Mouse (Mus musculus) neural tube, embryonic 15.5 days (tissue): ENCODE measurements around the gene Serp1. TPM values are rescaled to one million over a fixed set of nuclear protein-coding genes. Genes with fewer than 3 reads are reported as not detected.

Experiments
- ATAC-seq: fragments of 200-750 bp; cut with Nextera tagmentation; 2 replicates; pipeline ENCODE4 v1.8.0; 2017; ENCODE audit warnings: mild to moderate bottlenecking, moderate TSS enrichment, moderate library complexity; ENCODE audit not compliant: low FRiP score
- H3K27ac ChIP-seq: fragments of 300-500 bp; sonication (generic); replicated peaks from 2 replicates; pipeline ENCODE4 v1.5.1; 2015; ENCODE audit warnings: mild to moderate bottlenecking, inconsistent platforms
- H3K27me3 ChIP-seq: fragments of 300-500 bp; sonication (generic); replicated peaks from 2 replicates; pipeline ENCODE4 v1.6.1; 2015; ENCODE audit warnings: inconsistent platforms
- H3K36me3 ChIP-seq: fragments of 300-500 bp; sonication (generic); 2 replicates; pipeline ENCODE4 v1.6.1; 2015; ENCODE audit warnings: inconsistent platforms
- H3K4me1 ChIP-seq: fragments of 300-500 bp; sonication (generic); 2 replicates; pipeline ENCODE4 v1.6.1; 2015; ENCODE audit warnings: inconsistent platforms
- H3K4me2 ChIP-seq: fragments of 300-500 bp; sonication (generic); 2 replicates; pipeline ENCODE4 v1.6.1; 2015; ENCODE audit warnings: inconsistent platforms, mild to moderate bottlenecking, moderate library complexity
- H3K4me3 ChIP-seq: fragments of 300-500 bp; sonication (generic); replicated peaks from 2 replicates; pipeline ENCODE4 v1.5.1; 2015; ENCODE audit warnings: mild to moderate bottlenecking, inconsistent platforms
- H3K9ac ChIP-seq: fragments of 300-500 bp; sonication (generic); replicated peaks from 2 replicates; pipeline ENCODE4 v1.6.1; 2015; ENCODE audit warnings: mild to moderate bottlenecking, inconsistent platforms
- H3K9me3 ChIP-seq: fragments of 300-500 bp; sonication (generic); replicated peaks from 2 replicates; pipeline ENCODE4 v1.6.1; 2016; ENCODE audit warnings: inconsistent platforms
- WGBS: fragments of 180-500 bp; shearing (Covaris S2); methylation state at CpG from one replicate; pipeline ENCODE4 v1.1.7; 2015; ENCODE audit warnings: mixed read lengths; 5-methylcytosine and 5-hydroxymethylcytosine counted together
- polyA plus RNA-seq: library from polyadenylated mRNA; unstranded; fragments of >200 nt; fragmentation: Nextera tagmentation; extraction: Ambion mirVana; gene quantifications from 2 replicates; pipeline ENCODE4 v1.2.1, GENCODE M21; 2015

Gene Serp1
- 57.8 and 77.5 TPM in 2 replicates for polyA plus RNA-seq

DNA sequence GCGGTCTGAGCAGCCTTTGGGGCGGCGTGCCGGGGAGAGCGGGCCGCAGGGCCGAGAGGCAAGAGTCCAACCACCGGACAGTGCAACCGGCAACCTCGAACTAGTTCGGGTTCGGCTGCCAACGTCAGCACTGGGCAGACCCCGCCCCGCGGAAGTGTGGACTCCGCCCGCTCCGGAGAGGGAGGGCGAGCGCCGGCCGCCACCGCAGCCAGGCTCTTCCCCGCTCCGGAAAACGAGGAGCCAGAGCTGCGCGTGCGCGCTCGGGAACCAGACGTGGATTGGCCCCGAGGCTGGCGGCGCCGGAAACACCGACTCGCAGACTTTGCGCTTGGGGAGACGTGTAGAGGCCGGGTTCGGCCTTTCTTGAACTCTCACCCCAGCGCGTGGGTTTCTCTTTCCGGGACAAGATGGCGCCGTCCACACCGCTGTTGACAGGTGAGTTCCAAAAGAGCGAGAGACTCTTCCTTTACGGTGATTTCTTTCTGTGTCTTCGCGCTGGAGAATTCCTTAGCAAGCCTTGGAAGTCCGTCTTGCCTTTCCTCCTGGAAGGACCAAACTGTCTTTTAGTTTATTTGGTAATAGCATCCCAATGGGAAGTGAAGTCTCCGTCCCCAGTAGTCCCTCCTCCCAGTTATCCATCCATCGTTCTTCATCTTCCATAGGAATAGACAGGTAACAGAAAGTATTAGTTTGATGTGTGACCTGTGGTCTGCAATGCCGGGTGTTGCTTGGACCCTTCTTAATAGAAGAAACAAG, at the start of gene Serp1, which contains the start of gene Eif2a:
TSS of gene Serp1 (minus strand) at position 241 of the 756 bp plus-strand sequence.
TSS of gene Eif2a (plus strand) at position 170 of the 756 bp plus-strand sequence.
- WGBS = under 1% methylated on average over 56 of the region's 57 CpGs
- peak within 1 kb of the TSS; percentile 75 for H3K4me2 ChIP-seq
- H3K27ac ChIP-seq = peak within 1 kb of the TSS; percentile 94
- no peaks in the 10 kb centered on the region for H3K9me3 ChIP-seq
- peak; percentile 100 for ATAC-seq
- H3K9ac ChIP-seq = peak within 1 kb of the TSS; percentile 93
- peaks cover 18% of the 10 kb centered on the region for H3K36me3 ChIP-seq
- H3K4me1 ChIP-seq = peaks cover 28% of the 10 kb centered on the region
- peak within 1 kb of the TSS; percentile 80 for H3K4me3 ChIP-seq
- H3K27me3 ChIP-seq = no peaks in the 10 kb centered on the region

DNA sequence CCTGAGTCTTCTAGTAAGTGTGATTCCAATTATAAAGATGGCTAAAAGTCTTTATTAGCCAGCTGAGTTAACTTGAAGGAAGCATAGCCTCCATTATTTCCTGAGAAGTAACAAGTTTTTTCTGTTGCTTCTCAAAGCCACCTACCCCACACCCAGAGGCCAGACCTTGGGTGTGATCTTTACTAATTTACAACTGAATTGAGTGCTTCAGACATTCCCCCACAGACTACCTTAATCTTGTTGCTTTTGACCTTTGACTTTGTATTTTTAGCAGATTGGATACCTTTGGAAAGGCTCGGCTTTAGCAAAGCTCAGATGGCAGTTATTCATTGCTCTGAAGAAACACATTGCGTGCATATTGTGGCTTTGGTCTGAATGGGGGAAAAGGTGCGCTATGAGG, 45.1 kb upstream of the Serp1 start:
- WGBS = 94% methylated on average over 3 of the region's 3 CpGs
- Histone ChIP-seq H3K9ac (no peak overlapping the region), H3K36me3 (no peaks in the 10 kb centered on the region), H3K4me2 (no peak overlapping the region), H3K9me3 (no peaks in the 10 kb centered on the region), H3K4me1 (0 out of 2 replicates have a peak, but pooled peaks cover under 1% of the 10 kb centered on the region), H3K27me3 (no peaks in the 10 kb centered on the region), H3K27ac (no peak overlapping the region), H3K4me3 (no peak overlapping the region)
- ATAC-seq = no peak

DNA sequence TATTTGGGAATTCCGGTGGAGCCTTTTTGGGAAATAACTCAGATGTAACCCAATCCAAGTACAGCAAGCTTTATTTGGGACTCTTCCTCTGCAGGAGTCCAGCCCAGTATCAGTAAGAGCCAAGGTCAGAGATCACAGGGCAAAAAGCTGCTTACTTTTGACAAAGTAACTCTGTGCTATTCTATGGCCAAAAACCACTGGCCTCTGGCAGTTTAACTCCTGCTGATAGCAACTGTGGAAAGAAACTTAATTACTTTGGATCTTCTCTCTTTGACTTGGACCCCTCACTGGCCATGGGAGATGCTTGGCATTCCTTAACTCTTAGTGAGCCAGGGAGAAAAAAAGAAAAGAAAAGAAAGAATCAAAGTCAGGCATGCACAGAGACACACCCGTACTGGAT, 35.7 kb upstream of the Serp1 start:
- Histone ChIP-seq H3K36me3 (peaks cover 14% of the 10 kb centered on the region), H3K4me1 (no peaks in the 10 kb centered on the region), H3K9ac (no peak overlapping the region), H3K27ac (no peak overlapping the region), H3K9me3 (no peaks in the 10 kb centered on the region), H3K27me3 (no peaks in the 10 kb centered on the region), H3K4me3 (no peak overlapping the region), H3K4me2 (no peak overlapping the region)
- ATAC-seq = no peak
- WGBS = 42% methylated on average over 2 of the region's 2 CpGs

DNA sequence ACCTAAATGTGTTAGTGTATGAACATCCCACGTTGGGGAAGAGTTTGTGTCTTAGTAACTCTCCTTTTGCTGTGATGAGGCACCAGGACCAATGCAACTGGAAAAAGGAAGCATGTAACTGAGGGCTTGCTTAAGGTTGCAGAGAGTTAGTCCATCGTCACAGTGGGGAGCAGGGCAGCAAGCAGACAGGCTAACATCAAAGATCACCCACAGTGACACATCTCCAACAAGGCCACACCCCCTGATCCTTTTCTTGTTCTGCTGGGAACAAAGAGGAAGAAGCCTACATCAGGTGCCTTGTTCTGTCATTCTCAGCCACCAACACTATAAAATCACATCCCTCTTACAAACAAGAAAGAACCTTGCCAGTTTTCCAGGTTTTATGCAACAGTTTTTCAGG, 34.2 kb upstream of the Serp1 start:
- Histone ChIP-seq H3K27me3 (no peaks in the 10 kb centered on the region), H3K4me3 (no peak overlapping the region), H3K4me1 (no peaks in the 10 kb centered on the region), H3K4me2 (no peak overlapping the region), H3K36me3 (peaks cover 30% of the 10 kb centered on the region), H3K27ac (no peak overlapping the region), H3K9ac (no peak overlapping the region), H3K9me3 (no peaks in the 10 kb centered on the region)
- 22% methylated on average over 2 of the region's 2 CpGs for WGBS
- no peak for ATAC-seq

DNA sequence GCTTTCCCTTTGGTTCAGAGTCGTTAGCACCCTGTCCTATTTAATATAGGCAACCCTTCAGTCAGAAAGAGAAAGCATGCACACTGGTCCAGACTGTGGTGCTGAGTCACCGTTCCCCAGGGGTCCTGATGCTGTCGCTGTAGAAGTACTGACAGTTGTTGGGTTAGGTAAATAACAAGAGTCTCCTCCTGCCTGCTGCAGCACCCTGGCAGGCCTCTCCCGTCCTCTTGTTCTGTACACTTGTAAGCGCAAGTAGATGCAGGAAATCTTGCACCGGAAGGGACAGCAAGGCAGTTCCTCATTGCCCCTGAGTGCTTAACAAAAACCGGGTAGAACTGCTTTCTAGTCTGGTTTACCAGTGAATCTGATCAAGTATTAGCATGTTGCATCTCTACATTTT, 31.0 kb upstream of the Serp1 start:
- Histone ChIP-seq H3K36me3 (peaks cover 56% of the 10 kb centered on the region), H3K27me3 (no peaks in the 10 kb centered on the region), H3K27ac (no peak overlapping the region), H3K4me2 (no peak overlapping the region), H3K9ac (no peak overlapping the region), H3K9me3 (no peaks in the 10 kb centered on the region), H3K4me1 (no peaks in the 10 kb centered on the region), H3K4me3 (no peak overlapping the region)
- no peak for ATAC-seq
- WGBS = 87% methylated on average over 7 of the region's 7 CpGs

DNA sequence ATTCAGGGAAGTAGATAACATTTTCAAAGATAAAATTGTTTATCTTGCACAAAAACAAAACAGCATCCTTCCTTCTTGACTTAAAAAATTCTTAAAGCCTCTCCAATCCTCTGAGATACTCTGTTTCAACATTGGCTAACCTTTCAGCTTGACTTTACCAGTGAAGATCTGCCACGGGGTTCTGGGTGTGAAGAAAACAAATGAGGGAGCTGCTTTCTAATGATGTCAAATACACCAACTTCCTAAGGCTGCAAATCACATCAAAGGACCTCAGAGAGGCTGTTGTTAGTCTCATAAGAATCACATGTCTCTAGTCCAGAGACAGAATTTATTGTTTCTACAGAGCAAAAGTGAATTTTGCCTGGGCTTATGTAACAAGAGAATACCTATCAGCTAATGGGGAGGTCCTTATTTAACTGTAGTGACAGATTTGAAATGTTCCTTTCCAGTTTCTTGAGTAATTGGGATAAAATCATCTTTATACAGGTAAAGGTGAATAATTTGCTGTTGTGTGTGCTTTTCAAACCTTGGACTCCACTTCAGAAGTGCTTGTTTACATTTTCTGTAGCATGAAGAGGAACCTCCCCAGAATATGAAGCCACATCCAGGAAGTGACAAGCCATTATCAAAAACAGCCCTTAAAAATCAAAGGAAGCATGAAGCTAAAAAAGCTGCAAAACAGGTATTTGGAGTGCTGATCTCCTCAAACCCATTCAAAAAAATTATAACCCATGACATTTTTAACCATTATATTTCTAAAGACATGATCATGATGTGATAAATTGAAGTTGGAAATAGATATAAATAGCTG, 26.5 kb upstream of the Serp1 start:
- H3K4me1 ChIP-seq = no peaks in the 10 kb centered on the region
- H3K36me3 ChIP-seq = peaks cover 70% of the 10 kb centered on the region
- no peaks in the 10 kb centered on the region for H3K27me3 ChIP-seq
- H3K9me3 ChIP-seq = no peaks in the 10 kb centered on the region
- no peak overlapping the region for H3K9ac ChIP-seq
- no peak overlapping the region for H3K4me2 ChIP-seq
- no peak overlapping the region for H3K27ac ChIP-seq
- no peak overlapping the region for H3K4me3 ChIP-seq
- no peak for ATAC-seq
- WGBS = 80% methylated on average over 1 of the region's 1 CpGs

DNA sequence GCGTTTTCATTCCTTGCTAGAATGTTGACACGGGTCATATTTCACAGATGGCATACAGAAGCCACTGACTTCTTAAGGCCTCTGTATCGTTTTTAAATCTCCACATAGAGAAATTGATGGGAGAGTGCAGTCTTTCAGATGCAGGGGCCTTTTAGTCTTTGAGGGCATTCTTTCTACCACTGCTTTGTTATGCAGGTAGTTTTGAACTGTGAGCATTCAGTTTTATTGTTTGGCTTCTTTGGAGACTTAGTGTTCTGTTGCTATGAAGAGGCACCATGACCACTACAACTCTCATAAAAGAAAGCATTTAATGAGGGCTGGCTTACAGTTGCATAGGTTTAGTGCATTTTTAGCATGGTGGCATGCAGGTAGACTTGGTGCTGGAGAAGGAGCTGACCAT, 10.9 kb upstream of the Serp1 start:
- WGBS = 95% methylated on average over 3 of the region's 3 CpGs

DNA sequence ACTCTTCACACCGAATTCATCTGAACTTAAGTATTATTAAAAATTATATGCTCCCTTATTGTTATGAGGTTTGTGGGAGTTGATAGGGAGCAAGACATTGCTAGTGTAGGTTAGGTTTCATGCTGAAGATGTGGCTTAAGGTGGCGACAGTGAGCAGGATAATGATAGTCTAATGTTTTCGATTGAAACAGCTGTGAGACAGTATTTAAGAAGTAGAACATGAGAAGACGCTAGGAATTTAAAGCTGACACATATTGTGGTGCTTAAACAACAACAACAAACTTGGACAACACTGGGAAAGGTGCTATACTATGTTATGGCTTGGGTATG, 681 bp upstream of the Serp1 start:
- H3K36me3 ChIP-seq = peaks cover 15% of the 10 kb centered on the region
- ATAC-seq = peak; percentile 24
- WGBS = 6% methylated on average over 4 of the region's 4 CpGs

More for the DNA sequence above, 10.9 kb upstream of the Serp1 start:
- Histone ChIP-seq H3K27me3 (no peaks in the 10 kb centered on the region), H3K9ac (no peak overlapping the region), H3K4me1 (no peaks in the 10 kb centered on the region), H3K9me3 (no peaks in the 10 kb centered on the region), H3K36me3 (peaks cover 38% of the 10 kb centered on the region), H3K27ac (no peak overlapping the region), H3K4me3 (no peak overlapping the region), H3K4me2 (no peak overlapping the region)
- ATAC-seq = no peak

DNA sequence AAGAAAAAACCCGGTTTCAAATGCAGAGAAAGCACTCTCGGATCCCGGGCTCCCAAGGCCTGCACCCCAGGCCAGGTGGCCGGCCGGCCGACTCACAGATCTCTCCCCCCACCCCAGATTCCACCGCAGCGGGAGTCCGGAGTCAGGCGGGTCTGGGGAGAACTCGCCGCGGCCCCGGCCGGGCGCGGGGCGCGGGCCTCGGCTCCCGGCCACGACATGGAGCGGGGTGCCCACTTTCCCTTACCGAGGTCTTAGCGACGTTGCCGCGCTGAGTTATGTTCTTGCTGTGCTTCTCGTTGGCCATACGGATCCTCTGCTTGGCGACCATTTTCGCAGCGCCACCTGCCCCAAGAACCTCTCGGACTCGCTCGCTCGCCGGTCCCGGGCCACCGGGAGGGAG, 526 bp downstream of the Serp1 start:
- Histone ChIP-seq H3K27ac (peak overlapping the region; percentile 94), H3K9ac (peak overlapping the region; percentile 93), H3K4me3 (peak overlapping the region; percentile 80), H3K9me3 (no peaks in the 10 kb centered on the region), H3K36me3 (peaks cover 18% of the 10 kb centered on the region), H3K4me2 (peak overlapping the region; percentile 75), H3K27me3 (no peaks in the 10 kb centered on the region), H3K4me1 (peaks cover 28% of the 10 kb centered on the region)
- ATAC-seq = no peak; the same call in 1 of the 2 replicates
- under 1% methylated on average over 40 of the region's 40 CpGs for WGBS

More for the DNA sequence above, 681 bp upstream of the Serp1 start:
- Histone ChIP-seq H3K9ac (peak overlapping the region; percentile 50; the same call in 1 of the 2 replicates), H3K27ac (peak overlapping the region; percentile 94), H3K4me3 (peak overlapping the region; percentile 80), H3K27me3 (no peaks in the 10 kb centered on the region), H3K4me2 (peak overlapping the region; percentile 75), H3K9me3 (no peaks in the 10 kb centered on the region), H3K4me1 (peaks cover 28% of the 10 kb centered on the region)

DNA sequence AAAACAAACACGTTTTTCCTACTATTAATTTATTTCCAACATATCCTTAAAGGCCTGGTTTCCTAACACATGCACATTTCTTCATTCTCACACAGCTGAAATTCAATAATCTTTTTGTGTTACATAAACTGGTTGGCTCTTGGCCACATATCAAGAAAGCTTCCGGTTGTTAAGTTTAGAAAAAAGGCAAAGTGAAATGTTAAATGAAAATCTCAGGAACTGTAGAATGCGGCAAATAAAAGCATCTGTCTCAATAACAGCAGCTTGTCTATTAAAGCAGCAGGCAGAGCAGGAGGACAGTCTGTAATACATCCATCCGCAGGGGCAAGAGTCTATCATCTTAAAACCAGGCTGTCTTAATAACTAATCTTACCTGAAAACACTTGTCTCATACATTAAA, 1.4 kb downstream of the Serp1 start:
- WGBS = 60% methylated on average over 4 of the region's 4 CpGs
- ATAC-seq = no peak
- H3K9ac ChIP-seq = peak overlapping the region; percentile 93
- H3K4me2 ChIP-seq = peak overlapping the region; percentile 75
- peaks cover 18% of the 10 kb centered on the region for H3K36me3 ChIP-seq
- H3K27ac ChIP-seq = no peak overlapping the region
- no peaks in the 10 kb centered on the region for H3K27me3 ChIP-seq
- H3K4me1 ChIP-seq = peaks cover 28% of the 10 kb centered on the region
- H3K4me3 ChIP-seq = peak overlapping the region; percentile 80
- H3K9me3 ChIP-seq = no peaks in the 10 kb centered on the region

DNA sequence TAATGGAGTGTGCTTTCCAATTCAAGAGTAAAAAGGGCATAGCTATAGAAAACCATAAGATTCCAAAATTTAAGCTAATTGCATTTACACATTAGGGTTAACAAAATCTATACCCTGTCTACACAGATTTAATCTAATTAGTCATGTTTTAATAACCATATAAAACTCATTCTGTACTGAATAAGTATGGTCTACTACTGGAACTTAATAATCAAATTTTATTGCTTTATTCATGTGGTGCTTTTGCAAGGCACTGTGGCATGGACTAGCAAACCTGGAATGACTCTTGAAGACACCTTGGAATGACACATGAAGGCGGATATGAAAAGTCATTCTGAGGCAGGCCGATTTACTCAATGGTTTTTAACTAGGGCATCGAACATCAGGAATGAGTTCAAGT, 2.3 kb downstream of the Serp1 start:
- peaks cover 28% of the 10 kb centered on the region for H3K4me1 ChIP-seq
- H3K27ac ChIP-seq = no peak overlapping the region
- no peak overlapping the region for H3K9ac ChIP-seq
- peaks cover 18% of the 10 kb centered on the region for H3K36me3 ChIP-seq
- no peaks in the 10 kb centered on the region for H3K9me3 ChIP-seq
- 97% methylated on average over 3 of the region's 3 CpGs for WGBS
- H3K4me3 ChIP-seq = no peak overlapping the region
- no peak overlapping the region for H3K4me2 ChIP-seq
- no peak for ATAC-seq
- H3K27me3 ChIP-seq = no peaks in the 10 kb centered on the region

DNA sequence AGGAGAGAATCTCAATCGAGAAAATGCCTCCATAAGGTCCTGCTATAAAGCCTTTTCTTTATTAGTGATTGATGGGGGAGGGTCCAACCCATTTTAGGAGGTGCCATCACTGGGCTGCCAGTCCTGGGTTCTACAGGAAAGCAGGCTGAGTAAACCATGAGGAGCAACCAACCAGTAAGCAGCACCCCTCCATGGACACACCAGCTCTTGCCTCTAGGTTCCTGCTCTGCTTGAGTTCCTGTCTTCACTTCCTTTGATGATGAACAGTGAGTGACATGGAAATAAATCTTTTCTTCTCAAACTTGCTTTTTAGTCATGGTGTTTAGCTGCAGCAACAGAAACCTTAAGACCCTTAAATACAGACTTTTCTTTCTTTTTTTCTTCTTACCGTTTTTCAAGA, 4.3 kb downstream of the Serp1 start:
- WGBS = 89% methylated on average over 2 of the region's 2 CpGs

More for the DNA sequence above, 4.3 kb downstream of the Serp1 start:
- no peak overlapping the region for H3K27ac ChIP-seq
- H3K4me1 ChIP-seq = peaks cover 17% of the 10 kb centered on the region
- peaks cover 18% of the 10 kb centered on the region for H3K36me3 ChIP-seq
- H3K27me3 ChIP-seq = no peaks in the 10 kb centered on the region
- H3K4me3 ChIP-seq = no peak overlapping the region
- no peak for ATAC-seq
- H3K4me2 ChIP-seq = no peak overlapping the region
- H3K9me3 ChIP-seq = no peaks in the 10 kb centered on the region
- no peak overlapping the region for H3K9ac ChIP-seq
